Mouse (Mus musculus) left cerebral cortex, postnatal 14 days (tissue): ENCODE measurements at regions not wholly inside any gene's neighbourhood (a gene's known extent, or its start where the extent isn't known, plus 50 kb on each side); places are given as distances from the start of the nearest gene placed in this dataset.

Source experiments
- DNase-seq, 2 experiments: peaks; one replicate each; pipeline ENCODE4 v3.0.0; 2021 to 2022; ENCODE audit warnings: low spot score in 2 of 2, mixed read lengths in 1 of 2
- intact Hi-C: fragments of 180-260 bp; cut with DNase I; formaldehyde crosslinking; loops from one replicate; pipeline ENCODE4 v1.15.1; 2025

DNA sequence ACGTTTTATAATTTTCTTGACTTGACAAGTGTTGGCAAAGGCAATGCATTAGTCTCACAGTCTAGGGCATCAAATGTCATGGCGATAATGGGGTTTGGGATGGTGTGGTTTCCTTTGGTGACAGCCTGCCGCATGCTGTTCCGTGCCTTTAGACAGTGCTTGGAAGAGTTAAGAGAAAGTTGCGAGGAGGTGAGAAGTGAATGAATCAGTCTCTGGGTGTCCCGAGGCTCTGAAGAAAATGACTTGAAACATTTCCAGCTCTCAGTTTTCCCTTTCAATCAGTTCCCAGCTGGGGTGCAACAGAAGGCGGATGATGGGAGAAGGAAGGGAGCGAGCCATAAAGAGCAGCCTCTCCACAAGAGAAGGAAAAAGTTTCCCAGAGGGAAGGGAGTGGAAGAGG, 211.0 kb upstream of the Pdcd1 start:
- intact Hi-C loops, result no loop called here
- peak; percentile 38 to 40 for DNase-seq

DNA sequence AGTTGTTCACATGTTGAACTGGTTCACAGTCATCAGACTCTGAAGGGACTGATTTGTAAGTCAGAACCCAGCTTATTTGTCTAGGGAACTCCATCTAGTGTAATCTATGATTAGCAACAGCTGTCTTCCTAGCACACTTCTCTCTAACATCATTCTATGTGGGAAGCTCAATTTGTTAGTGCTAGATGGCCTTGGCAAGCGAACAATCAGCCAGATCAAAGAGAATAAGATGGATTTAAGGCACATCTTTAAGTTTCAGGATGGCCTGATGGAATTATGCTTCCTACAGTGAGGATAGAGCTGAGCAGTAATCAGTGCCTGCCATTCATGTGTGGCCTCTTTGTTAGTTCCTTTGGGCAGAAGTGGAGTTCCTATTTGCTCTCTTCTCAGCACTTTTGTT, 183.1 kb upstream of the Pdcd1 start:
- DNase-seq, result no peak
- intact Hi-C loops, result no loop called here

DNA sequence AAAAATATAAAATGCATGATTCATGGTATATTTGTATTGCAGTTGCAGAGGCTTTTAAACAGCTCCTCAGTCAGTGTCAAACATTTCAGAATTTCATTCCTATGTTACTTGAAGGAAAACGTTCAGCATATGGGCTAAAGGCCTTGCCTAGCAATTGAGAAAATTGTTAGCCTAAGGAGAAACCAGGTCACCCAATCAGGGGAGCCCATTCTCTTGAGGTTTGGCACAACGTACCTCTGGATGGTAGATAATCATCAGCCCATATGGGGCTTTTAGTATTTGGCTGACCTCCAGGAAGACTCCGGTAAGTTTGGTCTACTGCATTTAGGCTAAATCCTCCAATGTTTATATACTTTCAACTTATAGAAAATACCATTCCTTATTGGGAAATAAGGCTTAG, 168.7 kb upstream of the Pdcd1 start:
- intact Hi-C loops, result no loop called here
- DNase-seq, result no peak

DNA sequence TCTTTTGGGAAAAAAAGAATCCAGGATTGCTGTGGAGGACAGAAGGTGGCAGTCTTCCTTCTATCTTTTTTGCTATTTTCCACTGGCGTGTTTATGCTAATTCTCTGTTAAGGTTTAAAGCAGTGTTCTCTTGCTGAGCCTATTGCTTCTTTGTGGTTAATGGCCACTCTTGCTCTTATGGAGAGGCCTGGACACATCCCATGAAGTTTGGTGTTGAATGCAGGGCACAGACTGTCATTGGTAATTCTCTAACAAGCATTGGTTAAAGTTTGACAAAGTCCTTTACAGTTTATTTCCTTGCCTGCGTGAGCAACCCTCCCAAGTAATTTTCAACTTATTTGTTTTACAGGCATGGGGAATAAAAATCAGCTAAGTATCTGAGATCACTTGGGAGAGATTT, 165.1 kb upstream of the Pdcd1 start:
- no peak for DNase-seq
- intact Hi-C loops, result no loop called here

DNA sequence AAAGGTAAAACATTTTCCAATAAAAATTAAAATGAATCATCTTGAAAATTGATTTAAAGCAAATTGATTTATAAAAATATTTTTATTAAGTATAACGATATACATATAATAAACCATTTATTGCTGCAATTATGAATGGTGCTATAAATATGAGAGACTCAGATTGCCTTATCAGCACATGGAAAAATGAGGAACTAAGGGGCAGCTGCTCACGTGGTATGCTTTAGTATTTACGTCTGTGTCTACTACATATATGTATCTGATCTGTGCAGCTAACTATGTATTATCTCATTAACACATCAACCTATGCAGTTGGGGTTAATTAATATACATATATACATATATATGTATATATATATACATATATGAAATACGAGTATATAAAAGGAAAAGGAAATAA, 156.6 kb upstream of the Pdcd1 start:
- intact Hi-C loops, result no loop called here
- DNase-seq, result no peak

DNA sequence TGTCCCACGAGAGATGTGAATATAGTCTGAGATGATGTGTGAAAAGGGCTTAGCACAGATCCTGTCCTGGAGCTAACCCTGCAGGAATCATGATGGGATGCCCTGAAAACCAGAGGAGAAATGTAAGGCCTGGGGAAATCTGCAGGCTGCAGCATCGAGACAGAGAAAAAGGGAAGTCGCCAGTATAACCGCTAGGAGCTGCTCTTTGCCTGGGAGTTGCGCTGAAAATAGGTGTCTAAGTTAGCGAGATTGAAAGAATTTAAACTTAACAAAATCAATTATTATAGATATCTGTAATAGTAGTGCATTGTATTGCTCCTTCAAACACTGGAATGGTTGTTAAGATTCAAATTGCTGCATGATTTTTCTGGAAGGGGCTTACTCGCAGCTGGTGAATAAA, 155.5 kb upstream of the Pdcd1 start:
- intact Hi-C loops, result no loop called here
- DNase-seq, result no peak

DNA sequence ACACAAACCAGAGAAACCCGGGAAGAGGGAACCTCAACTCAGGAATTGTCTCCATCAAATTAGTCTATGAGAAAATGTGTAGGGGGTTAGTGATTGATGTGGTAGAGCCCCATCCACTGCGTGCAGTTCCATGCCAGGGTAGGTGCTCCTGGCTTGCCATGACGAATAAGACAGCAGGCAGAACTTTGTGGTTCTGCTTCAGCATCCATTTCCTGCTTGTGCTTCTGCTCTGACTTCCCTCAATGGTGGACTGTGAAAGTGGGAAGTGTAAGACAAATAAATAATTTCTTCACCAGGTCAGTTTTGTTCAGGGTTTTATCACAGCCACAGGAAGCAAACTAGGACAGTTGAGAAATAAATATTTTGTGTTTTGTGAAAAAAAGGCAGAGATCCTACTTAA, 150.9 kb upstream of the Pdcd1 start:
- no peak for DNase-seq
- intact Hi-C loops, result no loop called here

DNA sequence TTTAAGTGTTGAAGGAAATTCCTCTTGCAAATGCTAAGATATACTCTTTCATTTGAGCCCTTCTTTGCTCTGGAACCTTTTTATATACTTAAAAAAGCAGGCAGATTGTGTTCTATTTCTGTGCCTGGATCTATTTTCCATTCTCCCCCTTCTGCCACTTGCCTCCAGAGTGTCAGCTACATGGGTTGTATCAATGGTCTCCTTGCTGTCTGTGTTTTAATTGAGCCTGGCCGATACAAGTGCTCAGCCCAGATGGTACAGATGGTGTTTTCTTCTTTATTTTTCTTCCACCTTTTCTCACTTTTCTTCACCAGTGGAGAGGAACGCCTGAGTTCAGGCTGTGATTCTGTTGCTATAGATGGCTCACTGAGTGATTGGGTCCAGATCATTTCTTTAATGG, 131.5 kb upstream of the Pdcd1 start:
- DNase-seq, result peak; percentile 3
- intact Hi-C loops, result no loop called here

DNA sequence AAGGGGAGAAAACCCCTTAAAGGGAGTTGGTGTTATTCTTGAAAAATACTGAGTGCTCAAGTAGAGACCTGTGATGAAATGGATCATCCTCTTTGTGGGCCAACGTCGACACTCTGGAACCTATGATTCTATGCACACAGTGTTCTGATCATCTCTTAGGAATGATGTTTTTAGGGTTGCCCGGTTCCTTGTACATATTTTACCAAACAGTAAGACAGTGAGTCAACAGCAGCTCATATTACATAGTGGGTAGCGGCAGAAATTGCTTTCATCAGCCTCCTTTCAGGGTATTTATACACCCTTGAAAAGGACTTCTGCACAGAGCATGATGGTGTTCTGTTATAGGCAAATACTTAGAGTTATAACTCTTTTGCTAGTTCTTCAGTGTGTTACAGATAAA, 97.6 kb upstream of the Pdcd1 start:
- intact Hi-C loops, result no loop called here
- no peak for DNase-seq

DNA sequence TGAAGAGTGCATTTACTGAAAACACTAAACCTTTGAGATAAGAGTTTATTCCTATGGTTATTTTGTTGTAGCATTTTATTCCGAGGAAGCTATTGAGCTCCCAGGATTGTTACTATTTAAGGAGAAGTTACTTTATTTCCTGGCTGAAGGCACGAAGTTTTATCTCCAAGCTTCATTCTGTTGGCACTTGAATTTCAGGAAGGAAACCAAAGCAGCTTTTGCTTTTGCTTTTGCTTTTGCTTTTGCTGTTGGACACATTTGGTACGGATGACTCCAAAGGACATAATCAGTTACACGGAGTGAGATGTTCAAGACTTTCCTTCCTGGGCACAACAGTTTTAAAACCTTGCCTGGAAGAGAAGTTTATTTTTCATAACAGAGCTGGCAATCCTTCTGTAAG, 94.7 kb upstream of the Pdcd1 start:
- no peak for DNase-seq
- intact Hi-C loops, result no loop called here

DNA sequence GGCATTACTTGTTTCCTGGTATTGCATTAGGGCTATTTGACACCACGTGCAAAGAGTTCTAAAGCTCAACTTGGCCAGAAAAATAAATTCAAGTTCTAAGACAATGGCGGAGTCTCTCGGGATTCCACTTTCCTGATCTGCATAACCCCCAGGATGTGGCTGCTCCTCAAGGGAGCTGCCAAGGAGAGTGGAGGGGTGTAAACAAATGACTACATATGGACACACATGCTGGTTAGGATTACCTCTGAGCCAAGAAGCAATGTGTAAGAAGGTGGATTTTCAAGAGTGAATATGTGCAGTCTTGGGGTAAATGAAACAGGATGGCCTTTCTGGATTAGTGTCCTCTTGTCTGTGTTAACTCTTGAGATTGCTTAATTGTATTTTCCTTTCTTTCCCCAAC, 88.2 kb upstream of the Pdcd1 start:
- intact Hi-C loops, result no loop called here
- no peak for DNase-seq

DNA sequence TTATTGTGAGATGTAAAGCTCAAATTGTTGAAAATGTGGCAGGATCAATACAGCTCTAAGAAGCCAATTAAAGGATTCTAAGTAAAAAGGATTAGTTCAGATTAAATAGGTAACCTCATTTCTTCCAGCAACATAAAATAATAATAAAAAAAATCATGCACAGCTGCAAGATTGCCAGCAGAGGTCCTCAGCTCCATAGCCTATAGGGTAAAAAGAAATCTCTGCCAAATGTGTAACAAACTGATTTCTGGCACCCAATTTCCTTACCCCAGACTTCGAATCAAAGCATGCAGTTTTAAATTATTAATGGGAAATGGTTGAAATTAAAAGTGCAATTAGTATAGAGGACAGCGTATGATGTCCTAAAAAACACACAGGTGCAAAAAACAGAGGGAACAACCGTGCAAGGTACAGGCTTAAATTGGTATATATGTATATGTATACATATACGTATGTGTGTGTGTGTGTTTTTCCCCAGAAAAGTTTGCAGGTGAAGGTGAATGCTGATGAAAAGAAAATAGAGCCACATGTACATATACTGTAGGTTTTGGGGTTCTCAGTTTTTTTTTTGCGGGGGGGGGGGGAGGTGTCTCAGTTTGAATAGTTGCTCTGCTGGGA, 87.2 kb upstream of the Pdcd1 start:
- intact Hi-C loops, result loop anchor here (5.0 kb wide), 1 partner anchor 1623 kb away; no protein-coding TSS in a partner anchor
- DNase-seq, result peak in 1 of 2 experiments; percentile 8

DNA sequence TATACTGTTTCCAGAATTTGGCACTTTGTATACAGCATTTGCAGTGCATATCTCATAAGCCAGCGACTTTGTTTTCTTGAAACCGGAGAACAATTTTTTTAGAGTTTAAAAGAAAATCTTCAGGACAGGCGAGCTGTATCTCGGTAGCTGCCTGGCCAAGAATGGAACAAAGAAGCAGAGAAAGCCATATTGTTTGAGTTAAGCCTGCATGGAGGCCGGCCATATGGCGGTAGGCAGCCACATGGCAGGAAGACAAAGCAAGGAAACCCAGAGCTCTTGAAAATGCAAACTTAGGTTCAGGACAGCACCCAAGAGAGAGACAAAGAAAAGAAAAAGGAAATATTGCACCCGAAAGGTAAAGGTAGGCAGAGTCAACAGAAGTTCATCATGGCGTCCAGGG, 84.4 kb upstream of the Pdcd1 start:
- intact Hi-C loops, result loop anchor here (5.0 kb wide), 1 partner anchor 1626 kb away; no protein-coding TSS in a partner anchor
- no peak for DNase-seq
